Mouse (Mus musculus) sigmoid colon, adult 10 weeks (tissue): ENCODE data around the gene F8. TPM values are rescaled to one million over a fixed set of nuclear protein-coding genes. Genes with fewer than 3 reads are reported as not detected.

Experiments
- polyA plus RNA-seq: library from polyadenylated mRNA; stranded (reverse); fragments of 350-450 nt; fragmentation: Illumina TruSeq; extraction: RNeasy Lipid Tissue Mini Kit (QIAGEN cat#74804); gene quantifications from one replicate; pipeline ENCODE4 v1.2.3, GENCODE M21; 2014; ENCODE audit warnings: low read depth, low replicate concordance

Gene F8
- polyA plus RNA-seq, result 2.8 TPM

DNA sequence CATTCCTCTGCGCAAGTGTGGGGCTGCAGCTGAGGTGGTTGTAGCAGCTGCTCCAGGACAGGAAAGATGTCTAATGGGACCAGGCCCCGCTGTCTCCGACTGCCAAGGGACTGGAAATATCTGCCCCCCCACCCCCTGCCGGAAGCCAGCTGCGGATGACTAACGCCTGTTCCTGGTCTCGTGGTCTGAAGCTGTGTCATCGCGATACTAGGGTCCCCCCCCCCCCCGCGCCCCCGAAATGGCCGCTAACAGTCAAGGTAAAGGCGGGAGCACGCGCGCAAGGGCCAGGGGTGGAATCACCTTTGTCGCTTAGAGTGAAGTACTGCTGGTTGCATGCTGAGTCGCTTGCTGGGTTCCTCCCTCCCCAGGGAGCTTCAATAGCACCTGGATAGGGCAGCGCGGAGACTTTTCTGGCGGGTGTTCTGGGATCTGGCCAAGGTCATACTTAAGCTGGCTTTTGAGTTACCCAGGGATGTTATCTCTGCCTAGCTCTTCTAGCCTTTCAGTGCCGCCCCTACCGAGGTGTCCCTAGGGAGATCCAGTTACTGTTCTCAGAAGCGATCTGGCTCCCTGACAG, at the start of gene F8, which contains the start of gene Fundc2:
Gene F8 (minus strand): TSS at position 421 of the 577 bp plus-strand sequence.
Gene Fundc2 (plus strand): TSS at position 205 of the 577 bp plus-strand sequence.

DNA sequence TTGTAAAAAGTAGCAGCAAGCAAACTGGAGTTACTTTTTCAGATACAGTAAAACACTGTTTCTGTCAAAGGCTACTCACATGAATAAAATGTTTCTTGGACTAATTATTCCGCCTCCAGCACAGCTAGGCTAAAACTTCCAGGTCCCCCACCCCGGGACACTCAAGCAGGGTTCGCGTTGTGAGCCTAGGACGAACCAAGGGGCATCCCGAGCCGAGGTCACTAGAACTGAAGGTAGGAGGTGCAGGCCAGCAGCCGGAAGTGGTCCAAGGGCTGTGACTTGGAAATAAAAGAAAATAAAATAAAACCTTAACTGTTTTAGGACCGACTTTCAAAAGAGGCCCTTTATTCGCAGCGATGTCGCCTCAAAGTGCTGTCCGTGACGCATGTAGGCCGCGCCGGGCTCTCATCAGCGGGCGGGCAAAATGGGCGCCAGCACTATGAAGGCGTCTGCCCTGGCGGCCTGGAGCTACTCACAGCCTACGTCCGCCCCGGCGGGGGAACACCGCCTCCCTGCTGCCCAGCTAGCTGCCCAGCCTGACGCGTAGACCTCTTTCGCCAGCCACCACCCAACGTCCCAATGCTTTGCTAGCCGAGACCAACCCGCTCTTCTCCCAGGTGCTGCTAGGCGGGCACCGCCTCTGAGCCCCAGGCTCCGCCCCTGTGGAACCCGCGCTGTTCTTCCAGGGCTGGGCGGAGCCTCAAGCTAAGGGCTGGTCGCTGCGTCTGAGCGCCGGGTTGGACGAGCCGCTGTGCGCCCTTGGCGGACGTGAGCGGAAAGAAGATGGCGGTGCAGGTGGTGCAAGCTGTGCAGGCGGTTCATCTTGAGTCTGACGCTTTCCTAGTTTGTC, 33.7 kb upstream of the F8 start, which contains the start of the genes Cmc4, Mtcp1 and Brcc3:
Gene Cmc4 (minus strand): TSS at position 649 of the 850 bp plus-strand sequence.
Gene Mtcp1 (minus strand): TSS at position 653 of the 850 bp plus-strand sequence.
Gene Brcc3 (plus strand): TSS at position 693 of the 850 bp plus-strand sequence.

DNA sequence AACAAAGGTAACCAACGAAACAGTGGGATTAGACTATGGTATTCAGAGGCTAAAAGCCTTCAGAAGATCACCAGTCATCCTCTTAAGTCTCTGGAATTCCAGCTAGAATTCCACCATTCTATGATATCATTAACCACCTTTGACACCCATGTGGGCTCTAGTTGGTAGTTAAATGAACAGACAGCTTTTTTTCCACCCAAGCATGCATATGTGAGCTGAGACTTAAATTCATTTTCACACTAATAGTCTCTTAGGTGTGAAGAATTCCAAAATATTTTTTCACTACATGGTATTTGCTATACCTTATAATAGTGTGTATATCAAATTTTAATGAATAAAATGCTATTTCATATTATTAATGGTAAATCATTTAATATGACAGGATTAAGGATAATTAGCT, 218.7 kb downstream of the F8 start, which contains the start of gene Smim9:
Gene Smim9 (minus strand): TSS at position 101 of the 400 bp plus-strand sequence.

DNA sequence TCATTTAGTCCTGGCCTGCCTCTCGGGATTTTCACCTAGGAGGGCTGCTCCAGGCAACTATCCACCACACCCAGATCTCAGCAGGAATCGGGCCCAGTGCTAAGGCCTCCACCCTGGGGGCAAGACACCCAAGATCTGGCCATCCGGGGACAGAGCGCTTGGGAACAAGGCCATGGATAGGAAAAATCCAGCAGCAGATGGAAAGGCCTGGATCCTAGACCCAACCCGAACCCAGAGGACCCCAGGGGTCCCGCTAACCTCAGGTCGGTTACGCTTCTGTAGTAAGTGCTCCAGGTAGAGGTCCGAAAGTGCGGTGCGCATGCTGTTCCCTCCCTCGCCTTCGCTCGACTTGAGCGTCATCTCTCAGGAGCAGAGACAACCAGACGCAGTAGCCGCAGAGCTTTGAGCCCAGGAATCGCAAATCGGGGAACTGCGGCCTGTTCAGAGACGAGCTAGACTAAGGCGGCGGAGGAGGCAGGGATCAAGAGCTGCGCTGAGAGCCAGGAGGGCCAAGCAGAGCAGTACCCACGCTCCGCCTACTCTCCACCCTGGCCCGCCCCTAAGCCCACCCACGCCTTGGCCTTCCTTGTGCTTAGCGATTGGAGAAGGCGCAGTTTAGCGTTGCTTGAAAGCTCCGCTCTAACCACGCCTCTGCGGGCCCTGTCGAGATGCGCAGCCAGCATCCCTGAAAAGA, 251.8 kb downstream of the F8 start, which contains the start of gene Mpp1:
Gene Mpp1 (minus strand): TSS at position 550 of the 694 bp plus-strand sequence.

Other genes with a start within 250 kb of the F8 start
- not detected for gene Smim9, start 218.8 kb downstream of the F8 start, polyA plus RNA-seq
- 95.2 TPM for gene Fundc2, start 216 bp downstream of the F8 start, polyA plus RNA-seq
- gene Cmc4, start 34.0 kb upstream of the F8 start, polyA plus RNA-seq, result 76.9 TPM
- 45.3 TPM for gene Mtcp1, start 34.0 kb upstream of the F8 start, polyA plus RNA-seq
- 91.8 TPM for gene Brcc3, start 34.0 kb upstream of the F8 start, polyA plus RNA-seq
- gene Vbp1, start 131.7 kb upstream of the F8 start, polyA plus RNA-seq, result 249 TPM
- 2.9 TPM for gene Rab39b, start 195.6 kb upstream of the F8 start, polyA plus RNA-seq